Mouse (Mus musculus) testis, adult 2 months (tissue): ENCODE measurements around the gene Cnksr1.

Source experiments
- CTCF ChIP-seq: fragments of 200-500 bp; IDR thresholded peaks from 2 replicates; pipeline ENCODE4 v1.5.1; 2012; ENCODE audit warnings: low read depth, mild to moderate bottlenecking, inconsistent platforms, low read length, moderate library complexity; ENCODE audit not compliant: control insufficient read depth, insufficient read depth, insufficient replicate concordance
- POLR2A ChIP-seq: fragments of 200-500 bp; IDR thresholded peaks from 2 replicates; pipeline ENCODE4 v1.6.1; 2012; ENCODE audit warnings: low read depth, mild to moderate bottlenecking, inconsistent platforms, low read length, moderate library complexity; ENCODE audit not compliant: control insufficient read depth

DNA sequence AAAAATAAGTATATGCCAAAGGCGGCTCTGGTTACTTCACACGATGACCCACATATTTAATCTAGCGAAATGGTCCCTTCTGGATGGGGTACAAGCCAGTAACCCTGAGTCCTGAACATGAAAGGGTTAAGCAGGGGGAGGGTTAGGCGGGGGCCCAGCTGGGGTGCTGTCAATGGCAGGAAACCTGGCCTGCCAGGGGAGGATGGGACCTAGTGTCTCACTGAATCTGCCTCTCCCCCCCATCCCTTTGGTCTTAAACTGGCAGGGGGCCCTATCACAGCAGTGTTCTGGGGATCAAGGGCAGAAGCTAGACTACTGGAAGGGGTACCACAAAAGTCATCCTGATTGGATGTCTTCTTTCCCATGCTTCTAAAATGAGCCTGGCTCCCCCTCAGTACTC is 17.7 kb upstream of the Cnksr1 start:
- no peak for TF ChIP-seq CTCF
- TF ChIP-seq POLR2A = no peak
